Mouse (Mus musculus) layer of hippocampus, adult 9-11 months (tissue): Measurements from ENCODE around the gene Fam241b.

ENCODE experiments used
- DNase-seq: peaks from one replicate; pipeline ENCODE4 v3.0.0; 2022

Gene Fam241b

DNA sequence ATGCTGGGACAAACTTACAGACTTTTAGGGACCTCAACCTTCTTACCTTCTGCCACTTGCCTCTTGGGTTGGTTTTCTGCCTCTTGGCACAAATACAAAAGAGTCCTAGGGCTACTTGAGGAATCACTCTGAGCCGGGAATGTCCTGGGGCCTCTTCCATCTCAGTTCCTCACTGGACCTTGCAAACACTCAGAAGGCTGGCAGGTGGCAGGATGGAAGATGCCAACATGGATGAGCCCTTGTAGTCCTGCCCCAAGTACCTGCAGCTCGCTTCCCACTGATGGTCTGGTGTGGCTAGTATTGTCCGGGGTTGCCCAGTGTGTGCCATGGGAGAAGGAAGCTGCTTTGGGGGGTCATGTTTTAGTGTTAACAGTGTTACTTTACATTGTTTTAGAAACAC lies 73.8 kb downstream of the Fam241b start:
- DNase-seq, result no peak

DNA sequence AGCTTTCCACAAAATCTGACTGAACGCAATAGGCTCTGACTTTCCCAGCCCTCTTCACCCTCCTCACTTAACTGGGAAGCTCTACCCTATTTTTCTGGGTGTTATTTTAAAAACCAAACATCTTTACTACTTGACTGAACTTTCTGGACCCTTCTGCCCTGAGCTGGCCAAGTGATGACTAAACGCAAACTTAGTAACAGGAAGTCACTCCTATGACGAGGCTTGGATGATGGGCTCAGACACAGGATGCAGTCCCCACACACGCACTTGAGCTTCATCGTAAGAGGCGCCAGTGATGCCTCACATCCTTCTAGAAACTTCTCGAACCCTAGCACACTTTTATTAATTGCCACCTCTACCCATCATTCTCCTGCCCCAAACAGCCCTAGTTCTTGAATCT lies 74.3 kb downstream of the Fam241b start:
- DNase-seq, result no peak

DNA sequence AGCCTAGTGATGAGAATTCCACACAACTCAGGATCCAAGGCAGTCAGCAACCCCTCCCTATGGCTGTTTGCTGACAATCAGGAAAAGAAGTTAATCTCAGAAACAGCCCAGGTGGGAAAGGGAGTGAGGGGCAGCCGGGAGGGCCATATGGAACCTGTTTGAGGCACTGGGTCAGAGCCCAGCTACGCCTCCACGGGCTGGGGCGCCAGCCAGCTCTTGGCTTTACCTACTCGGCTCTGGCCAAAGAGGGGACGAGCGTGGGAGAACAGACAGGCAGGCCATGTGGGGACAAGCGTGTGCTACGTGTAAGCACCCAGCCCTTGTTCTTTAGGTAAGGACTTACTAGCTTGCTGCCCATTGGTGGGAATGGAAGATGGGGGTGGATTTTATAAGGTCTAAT lies 75.2 kb downstream of the Fam241b start:
- no peak for DNase-seq

DNA sequence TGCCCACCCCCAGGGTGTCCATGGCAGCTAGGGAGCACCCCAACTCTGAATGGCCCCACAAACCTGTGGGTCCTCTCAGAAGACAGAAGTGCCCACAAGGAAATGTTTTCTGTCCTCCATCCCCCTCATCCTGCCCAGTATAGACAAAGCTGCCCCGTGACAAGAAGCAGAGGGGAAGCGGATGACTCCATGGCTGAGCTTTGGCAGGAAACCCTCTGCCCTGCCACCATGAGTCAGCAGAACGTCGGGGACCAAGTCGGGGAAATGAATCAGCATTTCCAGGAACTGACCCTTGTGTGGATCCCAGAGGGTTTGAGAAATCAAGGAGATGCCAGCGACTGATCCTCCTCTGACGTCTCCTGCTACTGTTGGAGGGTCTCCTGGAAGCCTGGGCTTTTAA lies 77.5 kb downstream of the Fam241b start:
- no peak for DNase-seq

DNA sequence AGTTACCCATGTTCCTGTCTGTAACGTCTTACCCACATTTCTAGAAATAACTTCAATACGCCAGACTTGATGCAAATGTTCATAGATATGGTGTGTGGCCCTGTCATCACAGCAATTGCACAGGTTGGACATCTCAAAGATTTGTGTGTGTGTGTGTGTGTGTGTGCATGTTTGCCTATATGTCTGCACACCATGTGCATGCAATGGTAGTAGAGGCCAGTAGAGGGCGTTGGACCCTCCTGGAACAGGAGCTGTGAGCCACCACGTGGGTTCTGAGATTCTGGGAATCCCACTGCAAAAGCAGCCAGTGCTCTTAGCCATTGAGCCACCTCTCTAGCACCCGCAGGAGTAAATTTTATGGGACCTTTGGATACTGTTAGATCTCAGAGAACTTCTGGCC lies 80.9 kb downstream of the Fam241b start:
- DNase-seq, result no peak

DNA sequence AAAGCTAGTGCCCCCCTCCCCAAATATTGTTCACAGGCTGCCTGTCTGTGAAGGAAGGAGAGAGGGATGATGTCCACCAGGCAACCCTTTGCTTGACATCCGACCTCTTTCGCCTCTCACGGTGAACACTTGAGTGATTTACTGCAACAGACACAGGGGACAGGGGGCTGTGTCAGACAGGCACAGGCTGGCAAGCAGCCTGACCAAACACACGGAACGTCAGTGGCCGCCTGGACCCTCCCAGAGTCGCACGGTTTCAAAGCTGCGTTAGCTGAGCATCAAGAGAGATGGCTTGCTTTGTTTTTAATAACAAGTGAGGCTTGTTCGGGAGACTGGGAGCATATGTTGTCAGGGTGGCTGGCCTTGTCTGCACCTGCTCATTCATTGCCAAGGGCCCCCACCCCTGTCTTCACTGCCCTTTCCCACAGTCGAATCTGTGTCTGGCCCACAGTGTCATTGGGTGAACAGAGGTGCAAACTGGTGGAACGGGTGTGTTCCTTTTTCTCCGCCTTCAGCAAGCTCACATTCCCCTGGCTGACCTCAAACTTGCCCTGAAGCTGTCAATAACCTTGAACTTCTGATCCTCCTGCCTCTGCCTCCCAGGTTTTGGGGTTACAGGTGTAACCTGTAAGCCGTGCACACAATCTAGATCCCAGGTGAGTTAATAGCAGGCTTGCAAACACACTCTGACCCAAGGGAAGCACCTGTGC lies 82.6 kb downstream of the Fam241b start:
- no peak for DNase-seq

DNA sequence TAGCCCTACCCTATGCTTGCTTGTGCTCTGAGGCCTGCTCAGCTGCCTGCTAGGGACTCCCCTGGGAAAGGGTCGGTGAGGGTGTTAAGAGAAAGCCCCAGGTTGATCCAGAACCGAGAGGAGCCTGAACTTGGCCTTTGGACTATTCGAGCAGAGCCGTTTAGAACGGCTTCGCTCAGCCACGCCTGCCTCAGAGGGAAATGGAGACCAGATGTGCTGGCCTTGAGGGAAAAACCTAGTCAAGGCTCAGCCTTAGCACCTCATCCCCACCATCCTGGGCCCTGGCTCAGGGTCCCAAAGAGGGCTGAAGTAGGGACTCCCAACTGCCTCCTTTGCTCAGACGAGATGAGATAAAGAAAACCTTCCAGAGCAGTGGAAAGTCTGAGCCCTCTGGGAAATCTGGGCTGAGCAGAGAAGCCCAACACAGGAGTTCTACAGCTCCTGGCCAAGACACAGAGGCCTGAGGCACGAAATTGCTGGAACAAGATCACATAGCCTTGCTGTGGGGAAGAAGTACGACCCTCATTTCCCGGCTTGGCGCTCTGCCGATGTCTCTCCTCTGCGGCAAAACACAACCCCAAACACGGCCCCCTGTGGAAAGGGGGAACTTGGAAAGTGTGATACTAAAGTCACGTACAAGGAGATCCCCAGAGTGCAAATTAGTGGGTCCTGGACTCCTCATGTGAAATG lies 83.4 kb downstream of the Fam241b start:
- DNase-seq, result no peak

DNA sequence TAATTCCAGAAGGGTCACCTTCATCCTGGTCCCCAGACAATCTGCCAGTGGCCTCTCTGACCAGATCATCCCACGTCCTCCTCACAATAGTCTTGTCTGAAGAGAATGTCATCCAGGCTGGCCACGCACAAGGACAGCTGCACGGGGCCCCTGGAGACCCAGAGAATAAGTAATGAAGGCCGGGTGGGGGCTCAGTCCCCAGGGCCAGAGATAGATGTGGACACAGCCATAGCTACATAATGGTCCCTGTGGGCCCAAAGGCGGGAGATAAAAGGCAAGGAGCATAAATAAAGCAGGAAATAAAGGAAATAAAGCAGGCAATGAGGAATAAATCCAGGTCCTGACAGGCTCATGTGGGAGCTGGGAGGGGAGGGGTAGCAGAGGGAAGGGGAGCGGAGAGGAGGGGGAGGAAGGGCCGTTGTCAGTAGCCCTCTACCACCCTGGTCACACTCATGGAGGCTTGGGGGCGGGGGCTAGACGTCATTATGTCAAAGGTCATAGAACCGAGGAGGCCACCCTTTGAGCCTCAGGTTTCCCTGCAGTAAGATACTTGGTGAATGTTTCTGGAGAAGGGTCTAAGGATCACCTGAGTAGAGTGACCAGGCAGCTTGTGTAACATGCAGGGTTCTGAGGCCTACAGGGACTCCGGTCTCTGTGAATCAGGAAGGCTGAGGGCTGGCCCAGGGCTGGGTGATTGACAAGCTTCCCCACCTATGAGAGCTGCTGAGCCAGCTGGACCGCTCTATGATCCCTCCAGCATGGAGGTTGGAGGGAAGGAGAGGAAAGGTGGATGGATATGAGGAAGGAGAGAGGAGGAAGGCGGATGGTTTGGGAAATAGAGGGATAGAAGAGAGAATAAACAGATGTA lies 85.0 kb downstream of the Fam241b start:
- DNase-seq, result no peak
